Mouse (Mus musculus) cortical plate, adult 2 months (tissue): ENCODE results near the gene Ctnnbl1.

Source experiments
- CTCF ChIP-seq: fragments of 200-500 bp; IDR thresholded peaks from 2 replicates; pipeline ENCODE4 v1.5.1; 2011; ENCODE audit warnings: mild to moderate bottlenecking, control low read depth, low read length; ENCODE audit not compliant: insufficient read depth; ENCODE audit errors: extremely low read depth
- POLR2A ChIP-seq: fragments of 200-500 bp; IDR thresholded peaks from 2 replicates; pipeline ENCODE4 v1.6.1; 2011; ENCODE audit warnings: mild to moderate bottlenecking, low read length, control low read depth; ENCODE audit not compliant: insufficient read depth; ENCODE audit errors: extremely low read depth

GRCm38 (mm10) chr2:157783152-157783551, 46.0 kb downstream of the Ctnnbl1 start:
- TF ChIP-seq POLR2A (no peak), CTCF (no peak)
